Mouse (Mus musculus) monocyte, adult 2 months (primary cell): ENCODE measurements around the gene Ext2.

Source experiments
- DNase-seq, 2 experiments: peaks; one replicate each; pipeline ENCODE4 v3.0.0; 2022; ENCODE audit warnings: low spot score in 2 of 2, low read depth in 1 of 2

Gene Ext2

GRCm38 (mm10) chr2:93822045-93822749 lies at the start of gene Ext2:
Ext2 (minus strand) TSS chr2:93822568.
- DNase-seq: peak; percentile 39 to 79

DNA sequence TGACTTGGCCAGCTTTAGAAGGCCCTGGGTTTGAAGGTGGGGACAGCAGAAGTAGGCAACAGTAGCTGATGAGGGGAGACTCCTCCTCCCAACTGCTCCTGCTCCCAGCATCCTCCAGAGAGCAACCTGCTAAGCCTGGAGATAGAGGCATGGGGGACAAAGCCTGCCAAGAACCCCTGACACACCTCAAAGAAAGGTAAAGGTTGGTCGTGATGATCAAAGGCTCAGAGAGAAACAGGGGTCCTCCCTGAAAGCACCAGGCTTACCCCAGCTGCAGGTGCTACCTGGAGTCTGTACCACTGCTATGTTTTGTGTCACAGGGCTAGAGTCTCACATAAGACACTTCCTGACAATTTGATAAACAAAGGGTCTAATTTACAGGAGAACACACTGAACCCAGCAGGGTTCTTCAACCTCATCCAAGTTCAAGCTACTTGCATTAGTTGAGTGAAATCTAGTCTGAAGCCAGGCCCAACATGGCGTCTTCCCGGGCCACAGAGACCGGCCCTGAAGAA lies 49.1 kb upstream of the Ext2 start:
- no peak for DNase-seq

GRCm38 (mm10) chr2:93870842-93871241 lies 48.5 kb upstream of the Ext2 start:
- peak in 1 of 2 experiments; percentile 3 for DNase-seq

DNA sequence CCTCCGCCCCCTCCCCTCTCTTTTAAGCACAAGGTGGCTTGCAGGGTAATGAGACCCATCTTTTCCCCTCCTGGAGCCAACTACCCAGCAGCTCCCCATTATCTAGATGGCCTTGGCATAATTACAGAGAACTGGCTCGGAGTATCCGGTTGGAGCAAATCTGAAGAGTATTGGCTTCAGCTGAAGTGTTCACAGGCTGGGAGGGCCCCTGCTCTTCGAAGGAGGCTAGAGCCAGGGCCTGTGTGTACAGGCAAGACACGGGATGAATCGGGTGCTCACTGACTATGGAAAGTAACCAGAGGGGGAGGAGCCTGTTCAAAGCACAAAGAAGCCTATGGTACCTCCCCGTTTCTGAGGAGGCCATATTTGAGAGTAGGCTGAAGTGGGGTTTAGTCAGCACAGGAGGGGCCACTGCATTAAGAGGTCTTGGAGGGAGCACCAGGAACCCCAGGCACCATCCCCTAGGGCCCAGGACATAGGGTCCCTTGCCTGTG lies 46.8 kb upstream of the Ext2 start, which contains the start of gene Accsl:
Gene Accsl, minus strand, starts transcription at position 51 of the 494 bp plus-strand sequence.
- DNase-seq: no peak

- no peak for DNase-seq
Measured at GRCm38 (mm10) chr2:93868566-93868965, 46.2 kb upstream of the Ext2 start.

- no peak for DNase-seq
Measured at GRCm38 (mm10) chr2:93863229-93863628, 40.9 kb upstream of the Ext2 start.

- no peak for DNase-seq
Measured at GRCm38 (mm10) chr2:93858845-93859244, 36.5 kb upstream of the Ext2 start.

- DNase-seq: no peak
Measured at GRCm38 (mm10) chr2:93851303-93851702, 28.9 kb upstream of the Ext2 start.

- no peak for DNase-seq
Measured at GRCm38 (mm10) chr2:93850317-93850944, 28.1 kb upstream of the Ext2 start.

DNA sequence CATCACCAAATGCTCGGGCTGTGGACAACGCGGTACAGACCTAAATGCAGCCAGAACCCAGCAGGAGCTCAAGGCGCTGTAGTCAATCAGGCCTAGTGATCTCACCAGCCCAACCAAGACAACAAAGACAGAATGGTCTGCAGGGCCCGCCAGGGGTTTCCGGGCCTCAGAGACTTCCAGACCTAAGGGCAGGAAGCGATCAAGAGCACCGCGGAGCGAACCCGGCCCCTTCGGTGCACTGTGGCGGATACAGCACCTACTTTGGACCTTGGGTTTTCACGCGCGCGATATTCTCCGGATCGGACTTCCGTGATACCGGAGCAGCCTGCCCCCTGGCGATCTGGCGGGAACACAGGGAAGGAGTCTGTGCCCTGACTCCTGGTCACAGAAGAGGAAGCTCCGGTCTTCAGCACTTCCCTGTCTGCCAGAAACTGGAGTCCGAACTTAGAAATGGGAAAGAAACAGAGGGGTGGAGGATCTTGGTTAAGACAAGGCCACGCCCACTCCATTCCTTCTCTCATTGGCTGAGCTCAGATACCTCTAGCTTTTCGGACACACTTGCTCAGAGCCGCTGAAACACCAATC lies 27.2 kb upstream of the Ext2 start, which contains the start of gene Accs:
Gene Accs, minus strand, starts transcription at position 439 of the 585 bp plus-strand sequence.
- DNase-seq: peak; percentile 56

DNA sequence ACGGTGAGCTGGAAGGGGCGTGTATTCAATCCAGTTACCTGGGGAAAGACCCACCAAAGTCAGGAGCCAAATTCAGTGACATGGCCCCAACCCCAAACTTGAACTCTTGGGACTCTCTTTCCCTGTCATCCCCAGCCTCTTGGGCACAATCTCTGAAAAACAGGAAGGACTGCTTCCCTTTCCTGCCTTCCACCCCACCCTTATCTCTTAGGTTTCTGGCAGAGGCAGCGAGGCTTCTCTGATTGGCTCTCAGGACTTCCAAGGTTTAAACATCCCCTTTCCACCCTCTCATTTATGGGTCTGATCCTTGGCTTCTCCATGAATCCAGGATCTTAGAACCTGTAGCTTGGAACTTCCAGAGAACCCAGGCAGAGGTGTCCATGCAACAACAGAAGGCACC lies 19.0 kb upstream of the Ext2 start:
- DNase-seq: no peak

DNA sequence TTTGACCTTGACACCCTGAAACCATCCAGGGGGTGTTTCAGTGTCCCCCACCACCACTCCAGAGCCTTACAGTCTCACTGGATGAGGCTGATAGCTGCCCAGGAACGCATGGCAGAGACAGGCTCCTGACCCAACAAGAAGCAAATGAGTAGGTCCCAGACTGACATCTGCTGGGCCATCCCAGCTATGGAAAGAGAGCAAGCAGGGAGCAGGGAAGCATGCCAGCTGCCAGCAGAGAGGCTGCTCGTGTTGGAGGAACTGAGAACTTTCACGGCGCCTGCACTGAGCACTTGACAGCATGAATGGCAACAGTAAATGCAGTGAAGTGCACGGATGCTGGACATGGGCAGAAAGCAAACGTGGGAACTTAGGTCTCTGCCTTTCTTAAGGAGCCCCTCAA lies 17.7 kb upstream of the Ext2 start:
- DNase-seq: no peak

GRCm38 (mm10) chr2:93838931-93839330 lies 16.6 kb upstream of the Ext2 start:
- DNase-seq: no peak

DNA sequence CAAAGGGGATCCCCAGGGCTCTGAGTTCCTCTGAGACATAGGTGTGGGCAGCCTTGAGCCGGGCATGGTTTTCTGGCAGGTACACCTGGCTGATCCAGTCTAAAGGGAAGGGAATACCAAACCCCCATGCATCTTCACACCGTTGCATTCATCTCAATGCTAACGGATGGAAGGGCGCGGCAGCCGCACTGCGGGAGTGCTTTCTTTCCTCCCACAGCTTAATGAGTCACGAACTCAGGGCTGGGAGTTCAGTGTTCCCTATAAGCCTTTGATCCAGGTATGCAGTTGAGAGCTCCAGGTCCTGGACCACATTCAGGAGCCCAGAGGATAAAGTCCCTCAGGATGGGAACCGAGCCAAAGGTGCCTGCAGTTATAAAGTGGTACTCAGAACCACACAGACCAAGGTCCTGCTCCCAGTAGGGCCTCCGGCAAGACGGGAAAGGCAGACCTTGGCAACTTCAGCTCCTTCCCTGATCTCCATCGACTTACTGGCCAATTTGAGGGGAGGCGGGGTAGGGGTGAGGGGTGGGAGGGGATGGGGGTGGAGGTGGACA lies 13.9 kb upstream of the Ext2 start:
- no peak for DNase-seq

- DNase-seq: no peak
Measured at GRCm38 (mm10) chr2:93835596-93835995, 13.2 kb upstream of the Ext2 start.

GRCm38 (mm10) chr2:93823519-93823918 lies 1.2 kb upstream of the Ext2 start:
- DNase-seq: peak; percentile 46 to 52

DNA sequence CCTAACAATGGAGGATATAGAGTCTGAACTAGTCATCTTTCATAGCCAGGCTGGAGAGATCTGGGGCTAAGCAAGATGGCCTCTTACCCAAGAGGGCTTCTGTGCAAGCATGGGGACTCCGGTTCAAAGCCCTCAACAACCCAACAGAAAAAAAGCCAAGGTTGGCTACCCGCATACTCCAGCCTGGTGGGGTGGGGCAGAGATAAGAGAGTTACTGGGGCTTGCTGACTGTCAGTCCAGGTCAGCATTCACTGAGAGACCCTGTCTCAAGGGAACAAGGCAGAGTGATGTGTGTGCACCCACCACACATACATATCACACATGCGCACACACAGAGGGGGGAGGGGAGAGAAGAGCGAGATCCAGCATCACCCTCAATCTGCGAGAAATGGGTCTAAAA lies 4.6 kb downstream of the Ext2 start:
- no peak for DNase-seq

GRCm38 (mm10) chr2:93813343-93813742 lies 9.0 kb downstream of the Ext2 start:
- no peak for DNase-seq

- peak in 1 of 2 experiments; percentile 33 for DNase-seq
Measured at GRCm38 (mm10) chr2:93811812-93812211, 10.6 kb downstream of the Ext2 start.

DNA sequence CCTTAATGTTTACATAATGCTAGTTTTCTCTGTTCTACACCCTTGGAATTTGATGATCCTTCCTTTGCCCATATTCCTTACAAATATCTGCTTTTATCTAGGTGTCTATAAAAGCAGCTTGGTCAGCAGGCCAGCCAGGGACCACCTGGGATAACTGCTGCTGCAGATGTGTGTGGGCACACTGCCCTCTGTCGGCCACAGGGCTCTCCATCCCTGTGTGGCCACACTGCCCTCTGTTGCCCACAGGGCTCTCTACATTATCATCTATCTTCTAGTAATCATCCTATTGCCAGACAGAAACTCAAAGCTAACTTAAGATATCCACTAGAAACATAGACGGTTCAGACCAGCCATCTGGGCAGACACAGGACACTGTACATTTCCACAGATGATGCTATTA lies 12.4 kb downstream of the Ext2 start:
- DNase-seq: no peak

DNA sequence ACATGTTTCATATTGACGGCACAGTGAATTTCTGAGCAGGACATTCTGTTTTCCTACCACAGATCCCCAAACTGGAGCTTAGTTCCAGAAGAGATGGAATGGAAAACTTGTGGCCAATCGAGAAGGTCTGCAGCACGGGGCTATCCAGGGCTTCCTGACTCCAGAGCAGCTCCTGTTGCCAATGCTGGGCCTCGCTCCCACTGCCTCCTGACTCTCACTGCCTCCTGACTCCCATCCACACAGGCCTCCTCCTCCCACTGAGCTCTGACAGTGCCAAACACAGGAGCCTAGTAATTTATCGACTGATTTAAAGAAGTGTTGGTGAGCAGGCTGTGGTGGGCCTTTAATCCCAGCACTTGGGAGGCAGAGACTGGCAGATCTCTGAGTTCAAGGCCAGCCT lies 14.3 kb downstream of the Ext2 start:
- DNase-seq: no peak

GRCm38 (mm10) chr2:93807440-93807839 lies 14.9 kb downstream of the Ext2 start:
- no peak for DNase-seq
